Mouse (Mus musculus) heart, postnatal 0 days (tissue): Measurements from ENCODE around the gene Cxxc4.

ENCODE experiments used
- CTCF ChIP-seq: IDR thresholded peaks from 2 replicates; pipeline ENCODE4 v1.5.1; 2016; ENCODE audit warnings: antibody characterized with exemption, control low read depth, low read depth
- EP300 ChIP-seq: IDR thresholded peaks from 2 replicates; pipeline ENCODE4 v1.6.1; 2016; ENCODE audit warnings: antibody characterized with exemption, low read depth

DNA sequence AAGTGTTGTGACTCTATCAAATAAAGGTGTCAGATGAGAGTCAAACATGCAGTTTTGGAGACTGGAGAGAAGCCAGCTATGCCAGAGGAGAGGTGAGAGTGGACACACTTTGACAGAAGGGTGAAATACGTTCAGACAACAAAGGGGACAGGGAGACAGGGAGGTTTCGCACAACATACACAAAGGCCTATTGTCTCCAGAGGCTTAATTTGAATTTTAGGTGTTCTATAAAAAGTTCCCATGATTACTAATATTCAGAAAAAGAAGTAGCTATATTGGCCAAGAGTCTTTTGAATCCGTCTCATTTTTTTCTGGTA, 67.2 kb downstream of the Cxxc4 start:
- TF ChIP-seq CTCF: no peak
- no peak for TF ChIP-seq EP300
